Mouse (Mus musculus) erythroblast, embryonic 14.5 days (primary cell): ENCODE data around the gene Sycn.
"Not testable (repeated sequence)": the region's sequence is repeated elsewhere in the genome, so short reads cannot be mapped to it uniquely, and the experiment has no call there.

ENCODE experiments used
- GATA1 ChIP-seq: IDR thresholded peaks from 2 replicates; pipeline ENCODE4 v1.6.1; 2012; ENCODE audit warnings: low read length, inconsistent platforms, mixed read lengths
- TAL1 ChIP-seq: IDR thresholded peaks from 3 replicates; pipeline ENCODE4 v1.6.1; 2012; ENCODE audit warnings: low read length, inconsistent platforms, mixed read lengths

- TF ChIP-seq GATA1, TAL1: not testable (repeated sequence)
Observed at GRCm38 (mm10) chr7:28510405-28510974, 30.2 kb upstream of the Sycn start, which contains the start of gene Ifnl2.
